Mouse (Mus musculus): ENCODE data around the gene Kif9. TPM values are rescaled to one million over a fixed set of nuclear protein-coding genes. Genes with fewer than 3 reads are reported as not detected.

The Kif9 gene
- 1.8 and 2.1 TPM in 2 replicates for polyA plus RNA-seq (2021; fragmentation: Nextera tagmentation)
- long read RNA-seq, experiment 1, partial matches to known transcripts: 1 of 11 reads
- long read RNA-seq, experiment 1, other reads (novel, unspliced or antisense): 10 of 11 reads
- long read RNA-seq, experiment 2, partial matches to known transcripts: 1 of 4 reads
- long read RNA-seq, experiment 2, other reads (novel, unspliced or antisense): 2 of 4 reads

DNA sequence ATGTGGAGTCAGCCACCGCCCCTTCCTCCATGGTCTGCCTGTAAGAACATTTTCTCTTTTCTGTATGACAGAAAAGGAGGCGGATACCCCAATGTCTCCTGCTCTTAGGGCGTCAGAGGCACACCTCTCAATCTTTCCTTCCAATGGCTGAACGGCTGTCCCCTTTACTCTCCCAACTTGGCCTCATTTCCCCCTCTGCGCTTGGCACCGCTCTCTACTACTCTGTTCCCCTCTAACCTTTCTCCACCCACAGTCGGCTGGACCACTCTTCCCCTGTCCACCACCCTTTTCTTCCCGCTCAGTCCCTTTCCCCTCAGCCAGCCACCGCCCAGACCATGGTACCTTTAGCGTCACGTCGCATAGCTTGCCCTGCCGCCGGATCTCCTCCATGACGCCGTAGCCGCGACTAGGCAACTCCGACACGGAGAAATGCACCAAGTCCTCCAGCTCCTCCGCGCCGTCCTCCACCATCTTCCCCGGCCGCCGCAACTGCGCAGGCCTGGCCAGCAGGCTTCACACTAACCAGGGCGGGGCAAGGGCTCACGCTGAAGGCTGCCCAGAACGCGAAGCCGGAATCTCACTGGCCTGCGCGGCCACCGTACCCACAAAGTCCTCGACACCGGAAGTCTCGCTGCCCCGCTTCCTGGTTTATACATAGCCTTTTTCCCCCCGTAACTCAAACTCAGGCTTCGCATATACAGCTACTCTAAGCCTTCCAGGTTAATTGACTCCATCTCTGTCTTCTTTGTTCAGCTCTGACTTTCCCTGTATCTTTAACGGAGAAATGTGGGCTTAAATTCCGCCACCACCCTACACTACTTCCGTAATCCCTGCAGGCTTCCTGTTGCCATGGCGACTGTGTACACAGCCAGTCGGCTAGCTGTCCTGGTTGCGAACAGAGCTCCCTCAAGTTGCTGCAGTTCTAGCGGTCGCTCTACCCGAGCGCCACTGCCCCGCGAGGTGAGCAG is at the start of gene Kif9, which contains the start of gene Klhl18:
TSS of gene Kif9 (plus strand) at position 835 of the 968 bp plus-strand sequence.
TSS of gene Klhl18 (minus strand) at position 571 of the 968 bp plus-strand sequence.

DNA sequence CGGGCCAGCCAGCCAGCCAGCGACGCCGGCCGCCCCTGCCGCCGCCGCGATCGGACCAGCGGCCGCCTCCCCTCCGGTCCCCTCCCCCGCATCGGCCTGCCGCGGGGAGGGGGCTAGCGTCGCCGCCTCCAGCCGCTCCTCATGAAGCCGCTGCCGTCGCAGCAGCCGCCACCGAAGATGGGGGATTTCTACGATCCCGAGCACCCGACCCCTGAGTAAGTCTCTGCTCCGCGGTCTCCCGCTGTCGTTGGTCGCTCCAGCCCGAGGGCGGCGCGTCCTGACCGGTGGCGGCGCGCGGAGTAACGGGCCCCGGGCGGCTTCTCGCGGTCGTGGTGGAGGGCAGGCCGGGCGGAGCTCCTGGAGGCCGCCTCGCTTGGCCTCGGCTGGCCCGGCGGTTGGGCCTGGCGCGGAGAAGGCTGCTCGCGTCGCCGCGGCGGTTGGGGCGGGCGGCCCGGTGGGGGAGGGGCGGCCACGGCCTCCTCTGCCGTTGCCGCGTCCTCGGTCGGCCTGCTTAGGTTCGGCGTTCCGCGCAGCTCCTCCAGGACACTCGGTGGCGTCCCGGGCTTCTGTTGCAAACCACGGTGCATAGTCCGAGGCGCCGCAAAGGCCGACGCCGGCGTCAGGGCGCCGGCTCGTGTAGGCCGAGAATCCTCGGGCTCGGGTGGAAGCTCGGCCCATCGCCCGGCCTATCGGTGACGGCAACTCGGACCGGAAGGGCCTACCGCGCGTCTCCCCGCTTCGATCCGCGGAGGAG is 56.0 kb downstream of the Kif9 start, which contains the start of gene Setd2:
TSS of gene Setd2 (plus strand) at position 60 of the 754 bp plus-strand sequence.

Other genes with a start within 250 kb of the Kif9 start
- gene Cspg5, start 233.2 kb upstream of the Kif9 start, polyA plus RNA-seq (2021; fragmentation: Nextera tagmentation): 68.4 and 245 TPM in 2 replicates
- gene Elp6, start 171.8 kb upstream of the Kif9 start, polyA plus RNA-seq (2021; fragmentation: Nextera tagmentation): 16.6 and 23.0 TPM in 2 replicates
- 25.9 and 40.3 TPM in 2 replicates for gene Scap, start 143.7 kb upstream of the Kif9 start, polyA plus RNA-seq (2021; fragmentation: Nextera tagmentation)
- gene Ptpn23, start 68.7 kb upstream of the Kif9 start, polyA plus RNA-seq (2021; fragmentation: Nextera tagmentation): 6.5 and 9.5 TPM in 2 replicates
- not detected in 2 replicates for gene Ngp, start 57.2 kb upstream of the Kif9 start, polyA plus RNA-seq (2021; fragmentation: Nextera tagmentation)
- gene Klhl18, start 264 bp upstream of the Kif9 start, polyA plus RNA-seq (2021; fragmentation: Nextera tagmentation): 7.4 and 8.0 TPM in 2 replicates
- 8.8 and 9.2 TPM in 2 replicates for gene Setd2, start 55.6 kb downstream of the Kif9 start, polyA plus RNA-seq (2021; fragmentation: Nextera tagmentation)
- 2.5 and 3.3 TPM in 2 replicates for gene Nradd, start 147.5 kb downstream of the Kif9 start, polyA plus RNA-seq (2021; fragmentation: Nextera tagmentation)
- gene Nbeal2, start 177.2 kb downstream of the Kif9 start, polyA plus RNA-seq (2021; fragmentation: Nextera tagmentation): 0.46 and 0.58 TPM in 2 replicates
- 120 and 126 TPM in 2 replicates for gene Ccdc12, start 179.5 kb downstream of the Kif9 start, polyA plus RNA-seq (2021; fragmentation: Nextera tagmentation)

Measured in left cerebral cortex, adult 6 months (tissue).